Mouse (Mus musculus): Measurements from ENCODE around the gene Ms4a1. TPM values are rescaled to one million over a fixed set of nuclear protein-coding genes. Genes with fewer than 3 reads are reported as not detected.

Gene Ms4a1
- total RNA-seq, 2 experiments from 2014 or later: not detected

DNA sequence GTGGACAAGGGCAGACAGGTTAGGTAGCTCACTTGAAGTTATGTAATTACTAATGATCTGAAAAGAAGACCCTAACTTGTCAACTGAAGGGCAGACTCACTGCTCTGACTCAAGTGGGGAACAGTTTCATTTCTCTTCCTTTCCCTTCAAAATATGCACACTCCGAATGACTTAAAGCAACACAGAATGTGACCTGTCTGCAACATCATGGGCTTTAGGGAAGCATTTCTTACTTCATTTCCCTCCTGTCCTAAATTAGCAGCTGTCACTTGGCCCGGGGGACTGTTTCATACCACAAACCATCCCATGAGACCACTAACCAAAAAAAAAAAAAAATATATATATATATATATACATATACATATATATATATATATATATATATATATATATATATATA is 4.5 kb downstream of the Ms4a1 start:
- no peak for TF ChIP-seq CTCF (conservative IDR thresholded peaks at IDR 0.05)
- DNase-seq (ENCODE audit: low spot score in 2 of 2): no peak
- Histone ChIP-seq H3K4me3 (no peak overlapping the region), H3K27ac (no peak overlapping the region)

DNA sequence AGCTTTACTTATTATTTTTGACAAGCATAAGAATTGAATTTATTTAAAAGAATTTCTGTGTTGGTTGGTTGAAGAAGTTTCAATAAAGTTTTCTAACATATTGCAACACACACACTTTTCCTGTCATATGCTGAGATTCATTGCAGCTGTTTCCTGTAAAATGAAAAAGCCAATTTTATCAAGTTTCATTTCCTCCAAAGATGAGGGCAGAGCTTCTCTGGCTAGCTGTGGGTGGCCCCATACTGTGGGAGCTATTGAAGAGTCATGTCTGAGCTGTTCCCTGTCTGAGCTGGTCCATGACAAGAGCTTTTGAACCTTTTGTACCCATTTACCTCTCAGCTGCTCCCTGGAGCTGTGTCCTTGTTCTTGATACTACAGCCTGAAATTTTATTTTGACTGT is 21.8 kb downstream of the Ms4a1 start:
- H3K4me3 ChIP-seq: no peak overlapping the region
- no peak for DNase-seq (ENCODE audit: low spot score in 2 of 2)
- H3K27ac ChIP-seq: no peak overlapping the region
- no peak for TF ChIP-seq CTCF (conservative IDR thresholded peaks at IDR 0.05)

DNA sequence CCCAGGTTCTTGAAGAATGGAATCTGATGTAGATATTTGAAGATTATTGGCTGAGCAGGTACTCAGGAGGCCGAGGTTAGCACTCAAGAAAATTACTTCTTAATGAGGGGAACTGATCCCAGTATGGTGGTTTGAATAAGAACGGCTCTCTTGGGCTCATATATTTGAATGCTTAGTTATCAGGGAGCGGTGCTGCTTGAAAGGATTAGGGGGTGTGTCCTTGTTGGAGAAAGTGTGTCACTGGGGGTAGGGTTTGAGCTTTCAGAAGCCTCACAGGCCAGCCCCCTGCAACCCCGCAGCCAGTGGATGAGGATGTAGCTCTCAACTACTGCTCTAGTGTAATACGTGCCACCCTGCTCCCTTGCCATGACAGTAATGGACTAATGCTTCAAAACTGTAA is 23.5 kb downstream of the Ms4a1 start:
- H3K4me3 ChIP-seq: no peak overlapping the region
- H3K27ac ChIP-seq: no peak overlapping the region
- no peak for DNase-seq (ENCODE audit: low spot score in 2 of 2)
- no peak for TF ChIP-seq CTCF (conservative IDR thresholded peaks at IDR 0.05)

DNA sequence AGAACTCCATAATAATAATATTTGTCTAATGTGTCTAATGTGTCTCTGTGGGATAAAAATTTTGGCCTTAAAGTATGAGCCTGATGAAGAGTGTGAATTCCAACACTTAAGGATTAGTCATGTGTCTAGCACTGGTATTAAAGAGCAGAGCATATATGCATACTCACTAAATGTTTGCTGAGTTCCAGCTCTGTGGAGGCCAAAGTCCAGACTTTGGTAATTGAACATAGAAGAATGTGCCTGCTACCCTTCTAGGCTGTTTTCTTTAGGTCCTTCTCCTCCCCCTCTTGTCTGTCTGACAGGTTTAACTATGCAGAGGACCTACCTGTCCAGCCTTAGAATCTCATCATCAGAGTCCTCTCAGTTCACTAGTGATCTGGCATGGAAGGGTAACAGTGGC is 30.2 kb downstream of the Ms4a1 start:
- DNase-seq (ENCODE audit: low spot score in 2 of 2): no peak
- H3K27ac ChIP-seq: no peak overlapping the region
- H3K4me3 ChIP-seq: no peak overlapping the region
- no peak for TF ChIP-seq CTCF (conservative IDR thresholded peaks at IDR 0.05)

DNA sequence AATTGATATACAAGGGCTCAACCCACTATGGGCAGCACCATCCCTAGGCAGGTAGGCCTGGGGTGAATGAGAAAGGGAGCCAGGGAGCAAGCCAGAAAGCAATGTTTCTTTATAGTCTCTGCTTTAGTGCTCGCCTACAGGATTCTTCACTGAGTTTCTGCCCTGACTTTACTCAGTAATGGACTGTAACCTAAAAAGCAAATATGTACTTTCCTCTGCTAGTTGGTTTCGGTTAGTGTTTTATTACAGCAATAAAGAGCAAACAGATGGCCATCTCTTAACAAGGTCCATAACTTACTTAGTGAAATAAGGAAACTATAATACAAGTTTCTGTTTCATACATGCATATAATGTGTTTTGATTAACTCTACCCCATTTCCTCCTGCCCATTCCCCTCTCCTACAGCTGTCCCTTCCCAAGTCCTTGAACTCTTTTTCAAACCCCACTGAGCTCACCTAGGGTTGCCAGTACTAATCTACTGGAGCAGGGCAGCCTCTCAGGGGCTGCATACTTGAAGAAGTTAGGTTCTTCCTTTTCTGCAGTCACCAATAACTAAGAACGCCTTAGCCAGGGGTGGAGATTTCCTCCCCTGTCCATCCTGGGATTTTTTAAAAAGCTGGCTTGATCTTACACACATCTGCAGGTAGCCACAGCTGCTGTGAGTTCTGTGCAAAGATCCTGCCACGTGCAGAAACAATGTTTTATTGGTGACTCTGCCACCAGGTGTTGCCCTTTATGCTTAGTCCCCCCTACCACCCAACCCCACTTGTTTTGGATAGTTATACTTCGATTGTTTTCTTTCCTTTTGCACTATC is 30.9 kb downstream of the Ms4a1 start:
- TF ChIP-seq CTCF (conservative IDR thresholded peaks at IDR 0.05): no peak
- no peak for DNase-seq (ENCODE audit: low spot score in 2 of 2)
- no peak overlapping the region for H3K27ac ChIP-seq
- no peak overlapping the region for H3K4me3 ChIP-seq

DNA sequence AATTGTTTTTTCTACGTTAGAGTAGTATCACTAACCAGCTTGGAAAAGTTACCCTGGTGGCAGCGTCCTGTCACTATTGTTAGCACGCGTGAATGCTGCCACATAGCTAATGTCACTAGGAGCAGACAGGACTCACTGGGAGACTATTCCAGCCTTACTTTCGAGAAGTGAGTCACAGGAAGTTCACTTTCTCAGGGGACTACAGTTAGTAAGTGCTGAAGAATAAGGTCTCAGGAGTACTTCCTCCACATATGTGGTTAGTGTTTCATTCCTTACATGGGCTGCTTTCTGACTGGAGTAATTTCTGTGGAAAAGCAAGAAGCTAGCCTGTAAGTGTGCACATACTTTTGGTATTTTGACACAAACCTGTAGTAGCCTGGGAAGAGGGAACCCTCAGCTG is 31.8 kb downstream of the Ms4a1 start:
- Histone ChIP-seq H3K27ac (no peak overlapping the region), H3K4me3 (no peak overlapping the region)
- no peak for DNase-seq (ENCODE audit: low spot score in 2 of 2)
- TF ChIP-seq CTCF (conservative IDR thresholded peaks at IDR 0.05): no peak

DNA sequence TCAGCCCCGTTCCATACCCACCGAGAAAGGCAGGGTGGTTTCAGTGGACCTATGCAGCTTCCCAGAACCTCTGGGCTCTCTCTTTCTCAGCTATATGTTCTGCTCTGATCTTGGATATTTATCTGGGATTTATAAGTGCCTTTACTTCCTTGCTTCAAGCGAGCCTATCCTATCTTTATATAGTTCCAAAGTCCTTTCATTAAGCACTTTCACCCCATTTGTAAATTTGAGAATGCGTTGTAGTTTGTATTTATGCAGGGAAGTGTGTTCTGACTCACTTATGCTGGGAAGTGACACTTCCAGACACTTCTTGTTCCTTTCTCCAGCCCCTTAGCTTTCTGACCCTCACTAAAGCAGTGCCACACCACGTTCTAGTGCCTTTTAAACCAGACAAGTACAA is 33.7 kb downstream of the Ms4a1 start, which contains the start of gene Ms4a12:
Gene Ms4a12 (minus strand): TSS at position 101 of the 400 bp plus-strand sequence.
- no peak within 1 kb of the TSS for H3K4me3 ChIP-seq
- no peak for DNase-seq (ENCODE audit: low spot score in 2 of 2)
- no peak within 1 kb of the TSS for H3K27ac ChIP-seq
- no peak for TF ChIP-seq CTCF (conservative IDR thresholded peaks at IDR 0.05)

Other genes starting within 250 kb of the Ms4a1 start
- not detected for gene Ms4a18, start 248.2 kb downstream of the Ms4a1 start, total RNA-seq (2021)
- gene Ms4a8a, start 185.1 kb downstream of the Ms4a1 start, total RNA-seq (2021): under 1 TPM in 1 of 2 experiments, not detected in 1; 0.36 TPM
- gene 1700017D01Rik, start 135.4 kb downstream of the Ms4a1 start, total RNA-seq (2021): not detected
- gene 1700025F22Rik, start 100.9 kb downstream of the Ms4a1 start, total RNA-seq (2021): not detected
- not detected for gene Ms4a13, start 69.5 kb downstream of the Ms4a1 start, total RNA-seq (2021)
- not detected for gene Ms4a12, start 33.8 kb downstream of the Ms4a1 start, total RNA-seq (2021)
- gene Ms4a5, start 17.6 kb upstream of the Ms4a1 start, total RNA-seq (2021): not detected
- gene Ms4a14, start 48.2 kb upstream of the Ms4a1 start, total RNA-seq (2021): under 1 TPM in 1 of 2 experiments, not detected in 1; 0.10 TPM
- gene Ms4a7, start 69.9 kb upstream of the Ms4a1 start, total RNA-seq (2021): under 1 TPM in 1 of 2 experiments, not detected in 1; 0.79 TPM
- gene Ms4a4a, start 109.3 kb upstream of the Ms4a1 start, total RNA-seq (2021): 1 to 10 TPM in 1 of 2 experiments, not detected in 1; 1.5 TPM
- not detected for gene Ms4a4c, start 138.5 kb upstream of the Ms4a1 start, total RNA-seq (2021)
- gene Ms4a4b, start 177.3 kb upstream of the Ms4a1 start, total RNA-seq (2021): not detected
- gene Ms4a6c, start 203.1 kb upstream of the Ms4a1 start, total RNA-seq (2021): under 1 TPM; 0.84 to 0.86 TPM
- under 1 TPM; 0.36 to 0.83 TPM for gene Gm8369, start 219.7 kb upstream of the Ms4a1 start, total RNA-seq (2021)

Data from layer of hippocampus, adult 2 months (tissue).